Mouse (Mus musculus): ENCODE results near the gene Serpinb3d. TPM values are rescaled to one million over a fixed set of nuclear protein-coding genes. Genes with fewer than 3 reads are reported as not detected.
"Not testable (repeated sequence)": the region's sequence is repeated elsewhere in the genome, so short reads cannot be mapped to it uniquely, and the experiment has no call there.

The Serpinb3d gene
- not detected in 2 replicates for polyA plus RNA-seq (2015; fragmentation: Nextera tagmentation; extraction: Ambion mirVana)

GRCm38 (mm10) chr1:107083406-107083805 is at the start of gene Serpinb3d:
Serpinb3d (minus strand) TSS chr1:107083506.
- ATAC-seq (no peak), DNase-seq (no peak)
- H3K4me2 ChIP-seq (ENCODE audit: low read depth, low read length) = no peak within 1 kb of the TSS
- H3K4me3 ChIP-seq (ENCODE audit: low read depth, low read length) = no peak within 1 kb of the TSS
- H3K27ac ChIP-seq (ENCODE audit: low read depth) = no peak within 1 kb of the TSS
- no peaks in the 10 kb centered on the region for H3K36me3 ChIP-seq (replicated peaks; ENCODE audit: insufficient read depth, low read length)
- H3K27me3 ChIP-seq (ENCODE audit: insufficient read depth, low read length) = no peaks in the 10 kb centered on the region
- H3K9me3 ChIP-seq (ENCODE audit: low read length) = no peaks in the 10 kb centered on the region
- TF ChIP-seq CTCF (IDR thresholded peaks at IDR 0.05; ENCODE audit: low read depth) (no peak), EP300 (IDR thresholded peaks at IDR 0.05; ENCODE audit: low read depth) (no peak)
- H3K9ac ChIP-seq (replicated peaks) = no peak within 1 kb of the TSS
- H3K4me1 ChIP-seq (ENCODE audit: insufficient read depth) = no peaks in the 10 kb centered on the region

GRCm38 (mm10) chr1:107127453-107127852 is 44.1 kb upstream of the Serpinb3d start:
- H3K4me1 ChIP-seq (ENCODE audit: insufficient read depth); H3K9ac ChIP-seq (replicated peaks); H3K27ac ChIP-seq (ENCODE audit: low read depth); H3K4me3 ChIP-seq (ENCODE audit: low read depth, low read length); DNase-seq; H3K4me2 ChIP-seq (ENCODE audit: low read depth, low read length); ATAC-seq; H3K36me3 ChIP-seq (replicated peaks; ENCODE audit: insufficient read depth, low read length); H3K9me3 ChIP-seq (ENCODE audit: low read length); H3K27me3 ChIP-seq (ENCODE audit: insufficient read depth, low read length): not testable (repeated sequence)
- peak; percentile 30; the same call in 1 of the 2 replicates for TF ChIP-seq CTCF (IDR thresholded peaks at IDR 0.05; ENCODE audit: low read depth)

GRCm38 (mm10) chr1:107098417-107098816 is 15.1 kb upstream of the Serpinb3d start:
- Histone ChIP-seq H3K4me2 (ENCODE audit: low read depth, low read length) (no peak overlapping the region), H3K4me3 (ENCODE audit: low read depth, low read length) (no peak overlapping the region), H3K27me3 (ENCODE audit: insufficient read depth, low read length) (no peaks in the 10 kb centered on the region), H3K36me3 (replicated peaks; ENCODE audit: insufficient read depth, low read length) (no peaks in the 10 kb centered on the region), H3K4me1 (ENCODE audit: insufficient read depth) (no peaks in the 10 kb centered on the region), H3K9ac (replicated peaks) (no peak overlapping the region), H3K9me3 (ENCODE audit: low read length) (no peaks in the 10 kb centered on the region), H3K27ac (ENCODE audit: low read depth) (no peak overlapping the region)
- ATAC-seq (no peak), DNase-seq (no peak)
- 74% methylated on average over 2 of the region's 2 CpGs for WGBS (ENCODE audit: insufficient replicate concordance)
- TF ChIP-seq CTCF (IDR thresholded peaks at IDR 0.05; ENCODE audit: low read depth) (no peak), EP300 (IDR thresholded peaks at IDR 0.05; ENCODE audit: low read depth) (no peak)

- Histone ChIP-seq H3K36me3 (replicated peaks; ENCODE audit: insufficient read depth, low read length) (no peaks in the 10 kb centered on the region), H3K4me3 (ENCODE audit: low read depth, low read length) (no peak within 1 kb of the TSS), H3K9ac (replicated peaks) (no peak within 1 kb of the TSS), H3K27ac (ENCODE audit: low read depth) (no peak within 1 kb of the TSS), H3K27me3 (ENCODE audit: insufficient read depth, low read length) (no peaks in the 10 kb centered on the region), H3K4me2 (ENCODE audit: low read depth, low read length) (no peak within 1 kb of the TSS), H3K4me1 (ENCODE audit: insufficient read depth) (no peaks in the 10 kb centered on the region), H3K9me3 (ENCODE audit: low read length) (no peaks in the 10 kb centered on the region)
- no peak for DNase-seq
- TF ChIP-seq CTCF (IDR thresholded peaks at IDR 0.05; ENCODE audit: low read depth) (no peak), EP300 (IDR thresholded peaks at IDR 0.05; ENCODE audit: low read depth) (no peak)
- 59% methylated on average over 1 of the region's 1 CpGs for WGBS (ENCODE audit: insufficient replicate concordance)
- ATAC-seq = no peak
Observed at GRCm38 (mm10) chr1:107052203-107052602, 31.1 kb downstream of the Serpinb3d start, which contains the start of gene Serpinb3a. Serpinb3a (minus strand) TSS chr1:107052303.

GRCm38 (mm10) chr1:107034236-107034635 is 49.1 kb downstream of the Serpinb3d start:
- DNase-seq; H3K4me3 ChIP-seq (ENCODE audit: low read depth, low read length); H3K9me3 ChIP-seq (ENCODE audit: low read length); ATAC-seq; H3K4me2 ChIP-seq (ENCODE audit: low read depth, low read length); H3K27ac ChIP-seq (ENCODE audit: low read depth); H3K4me1 ChIP-seq (ENCODE audit: insufficient read depth); H3K36me3 ChIP-seq (replicated peaks; ENCODE audit: insufficient read depth, low read length); H3K9ac ChIP-seq (replicated peaks); H3K27me3 ChIP-seq (ENCODE audit: insufficient read depth, low read length): not testable (repeated sequence)
- WGBS (ENCODE audit: insufficient replicate concordance) = 78% methylated on average over 3 of the region's 3 CpGs

Other genes with a start within 250 kb of the Serpinb3d start
- not detected in 2 replicates for gene Serpinb5, start 222.3 kb downstream of the Serpinb3d start, polyA plus RNA-seq (2015; fragmentation: Nextera tagmentation; extraction: Ambion mirVana)
- gene Serpinb12, start 149.1 kb downstream of the Serpinb3d start, polyA plus RNA-seq (2015; fragmentation: Nextera tagmentation; extraction: Ambion mirVana) = not detected in 2 replicates
- gene Serpinb13, start 102.5 kb downstream of the Serpinb3d start, polyA plus RNA-seq (2015; fragmentation: Nextera tagmentation; extraction: Ambion mirVana) = not detected in 2 replicates
- not detected in 2 replicates for gene Serpinb3a, start 31.2 kb downstream of the Serpinb3d start, polyA plus RNA-seq (2015; fragmentation: Nextera tagmentation; extraction: Ambion mirVana)
- gene Serpinb3b, start 194.9 kb upstream of the Serpinb3d start, polyA plus RNA-seq (2015; fragmentation: Nextera tagmentation; extraction: Ambion mirVana) = not detected in 2 replicates
- not detected in 2 replicates for gene Serpinb3c, start 194.9 kb upstream of the Serpinb3d start, polyA plus RNA-seq (2015; fragmentation: Nextera tagmentation; extraction: Ambion mirVana)

All from liver, postnatal 0 days (tissue).